Mouse (Mus musculus) midbrain, embryonic 15.5 days (tissue): ENCODE measurements around the gene 4933427D14Rik. TPM values are rescaled to one million over a fixed set of nuclear protein-coding genes. Genes with fewer than 3 reads are reported as not detected.
A peak's percentile ranks its signal among the peaks of the same experiment; 100 is the strongest.

Experiments
- ATAC-seq: fragments of 200-750 bp; cut with Nextera tagmentation; replicated peaks from 2 replicates; pipeline ENCODE4 v1.8.0; 2017; ENCODE audit warnings: moderate TSS enrichment
- H3K27ac ChIP-seq: fragments of 300-500 bp; sonication (generic); 2 replicates; pipeline ENCODE4 v1.5.1; 2015; ENCODE audit warnings: mild to moderate bottlenecking, inconsistent platforms
- H3K27me3 ChIP-seq: fragments of 300-500 bp; sonication (generic); replicated peaks from 2 replicates; pipeline ENCODE4 v1.6.1; 2015; ENCODE audit warnings: inconsistent platforms
- H3K36me3 ChIP-seq: fragments of 300-500 bp; sonication (generic); replicated peaks from 2 replicates; pipeline ENCODE4 v1.6.1; 2015; ENCODE audit warnings: inconsistent platforms
- H3K4me1 ChIP-seq: fragments of 300-500 bp; sonication (generic); 2 replicates; pipeline ENCODE4 v1.6.1; 2015; ENCODE audit warnings: inconsistent platforms
- H3K4me2 ChIP-seq: fragments of 300-500 bp; sonication (generic); 2 replicates; pipeline ENCODE4 v1.6.1; 2015; ENCODE audit warnings: inconsistent platforms, mild to moderate bottlenecking, moderate library complexity
- H3K4me3 ChIP-seq: fragments of 300-500 bp; sonication (generic); 2 replicates; pipeline ENCODE4 v1.5.1; 2015; ENCODE audit warnings: mild to moderate bottlenecking, inconsistent platforms
- H3K9ac ChIP-seq: fragments of 300-500 bp; sonication (generic); 2 replicates; pipeline ENCODE4 v1.6.1; 2015; ENCODE audit warnings: mild to moderate bottlenecking, inconsistent platforms
- H3K9me3 ChIP-seq: fragments of 300-500 bp; sonication (generic); 2 replicates; pipeline ENCODE4 v1.6.1; 2016; ENCODE audit warnings: inconsistent platforms
- WGBS: fragments of 180-500 bp; shearing (Covaris S2); methylation state at CpG from one replicate; pipeline ENCODE4 v1.1.7; 2015; ENCODE audit warnings: mixed read lengths; 5-methylcytosine and 5-hydroxymethylcytosine counted together
- polyA plus RNA-seq: library from polyadenylated mRNA; unstranded; fragments of >200 nt; fragmentation: Nextera tagmentation; extraction: Ambion mirVana; gene quantifications from 2 replicates; pipeline ENCODE4 v1.2.1, GENCODE M21; 2015

The 4933427D14Rik gene
- polyA plus RNA-seq, 1 experiment from 2014 or later: 26.0 TPM

DNA sequence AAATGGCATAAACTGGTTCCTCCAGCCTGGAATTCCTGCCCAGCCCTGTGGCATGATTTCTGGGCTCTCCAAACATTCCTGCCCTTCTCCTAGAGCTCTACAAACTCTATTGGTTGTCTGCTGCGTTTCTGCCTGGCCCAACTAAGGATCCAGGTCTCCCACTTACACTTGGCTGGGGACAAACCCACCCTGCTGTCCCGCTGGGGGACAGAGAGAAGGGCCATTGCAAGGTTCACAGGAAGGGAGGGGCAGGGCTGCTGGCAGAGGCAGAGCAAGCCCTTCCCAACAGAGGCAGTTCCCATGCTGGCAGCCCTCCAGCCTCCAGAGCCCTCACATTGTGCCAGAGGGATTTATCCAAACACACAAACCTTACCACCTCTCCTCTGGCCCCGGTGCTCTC is 75.0 kb downstream of the 4933427D14Rik start:
- ATAC-seq: no peak
- peaks cover 29% of the 10 kb centered on the region for H3K27me3 ChIP-seq
- peaks cover 36% of the 10 kb centered on the region for H3K4me1 ChIP-seq

GRCm38 (mm10) chr11:72131697-72132096 is 75.6 kb downstream of the 4933427D14Rik start:
- Histone ChIP-seq H3K27ac (no peak overlapping the region), H3K4me3 (no peak overlapping the region), H3K36me3 (no peaks in the 10 kb centered on the region), H3K9ac (no peak overlapping the region), H3K4me2 (no peak overlapping the region), H3K9me3 (no peaks in the 10 kb centered on the region), H3K4me1 (peaks cover 36% of the 10 kb centered on the region), H3K27me3 (peaks cover 24% of the 10 kb centered on the region)
- 86% methylated on average over 1 of the region's 1 CpGs for WGBS
- no peak for ATAC-seq

More for the DNA sequence above, 75.0 kb downstream of the 4933427D14Rik start:
- Histone ChIP-seq H3K36me3 (no peaks in the 10 kb centered on the region), H3K9me3 (no peaks in the 10 kb centered on the region), H3K4me3 (no peak overlapping the region), H3K27ac (no peak overlapping the region), H3K4me2 (no peak overlapping the region), H3K9ac (no peak overlapping the region)
- 24% methylated on average over 3 of the region's 3 CpGs for WGBS

DNA sequence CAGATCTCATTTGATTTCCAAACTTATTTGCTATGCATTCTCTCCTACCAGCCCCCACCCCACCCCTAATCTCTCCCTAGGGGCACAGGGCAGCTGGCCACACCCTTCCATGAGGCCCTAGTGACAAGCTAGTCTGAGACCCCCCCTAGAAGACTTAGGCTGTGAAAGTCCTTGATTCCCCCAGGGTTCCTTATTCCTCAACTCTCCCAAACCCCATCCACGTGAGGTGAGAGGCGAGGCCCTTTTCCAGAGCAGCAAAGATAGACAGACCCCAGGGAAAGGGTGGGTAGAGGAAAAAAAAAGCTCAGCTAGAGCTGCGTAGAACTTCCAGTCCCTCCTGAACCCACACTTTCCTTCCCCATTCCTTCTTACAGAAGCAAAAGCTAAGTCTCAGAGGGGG is 76.4 kb downstream of the 4933427D14Rik start:
- Histone ChIP-seq H3K9me3 (no peaks in the 10 kb centered on the region), H3K9ac (no peak overlapping the region), H3K27me3 (peaks cover 24% of the 10 kb centered on the region), H3K36me3 (no peaks in the 10 kb centered on the region), H3K4me2 (no peak overlapping the region), H3K4me1 (peaks cover 28% of the 10 kb centered on the region), H3K4me3 (no peak overlapping the region), H3K27ac (no peak overlapping the region)
- 75% methylated on average over 3 of the region's 3 CpGs for WGBS
- no peak for ATAC-seq

DNA sequence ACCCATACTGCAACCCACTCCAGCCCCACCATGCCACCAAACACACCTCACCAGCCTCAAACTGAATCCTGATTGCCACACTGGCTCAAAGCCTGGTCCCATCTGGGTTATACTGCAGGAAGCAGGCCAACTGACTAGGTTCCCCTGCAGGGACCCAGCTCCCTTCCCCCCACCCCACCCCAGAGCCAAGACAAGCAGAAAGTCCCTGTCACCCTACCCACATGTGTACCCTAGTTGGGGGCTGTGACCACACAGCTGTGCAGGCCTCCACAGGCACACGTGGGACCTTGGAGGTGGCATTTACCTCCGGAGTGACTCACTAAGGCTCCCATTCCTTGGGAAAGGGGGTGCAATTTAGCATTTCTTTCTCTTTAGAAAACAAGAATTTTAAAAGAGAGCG is 76.8 kb downstream of the 4933427D14Rik start:
- Histone ChIP-seq H3K4me1 (peaks cover 26% of the 10 kb centered on the region), H3K27me3 (peaks cover 24% of the 10 kb centered on the region), H3K9ac (no peak overlapping the region), H3K4me2 (no peak overlapping the region), H3K9me3 (no peaks in the 10 kb centered on the region), H3K4me3 (no peak overlapping the region), H3K27ac (no peak overlapping the region), H3K36me3 (no peaks in the 10 kb centered on the region)
- 74% methylated on average over 3 of the region's 3 CpGs for WGBS
- ATAC-seq: no peak

- Histone ChIP-seq H3K9ac (no peak overlapping the region), H3K9me3 (no peaks in the 10 kb centered on the region), H3K27ac (no peak overlapping the region), H3K4me1 (peaks cover 24% of the 10 kb centered on the region), H3K27me3 (peaks cover 23% of the 10 kb centered on the region), H3K4me3 (no peak overlapping the region), H3K36me3 (no peaks in the 10 kb centered on the region), H3K4me2 (peak overlapping the region; percentile 18; the same call in 1 of the 2 replicates)
- ATAC-seq: no peak
- 13% methylated on average over 11 of the region's 11 CpGs for WGBS
These were observed 77.2 kb downstream of the 4933427D14Rik start for GRCm38 (mm10) chr11:72130021-72130420.

GRCm38 (mm10) chr11:72129032-72129894 is 78.0 kb downstream of the 4933427D14Rik start:
- ATAC-seq: no peak
- Histone ChIP-seq H3K9ac (no peak overlapping the region), H3K4me1 (peaks cover 16% of the 10 kb centered on the region), H3K9me3 (no peaks in the 10 kb centered on the region), H3K4me3 (no peak overlapping the region), H3K36me3 (no peaks in the 10 kb centered on the region), H3K27ac (no peak overlapping the region), H3K27me3 (peaks cover 16% of the 10 kb centered on the region), H3K4me2 (no peak overlapping the region)
- 78% methylated on average over 8 of the region's 8 CpGs for WGBS

- H3K27me3 ChIP-seq: peaks cover under 1% of the 10 kb centered on the region; the same call in 1 of the 2 replicates
- 0 out of 2 replicates have a peak, but pooled peaks have one; percentile 4 for ATAC-seq
- no peaks in the 10 kb centered on the region for H3K9me3 ChIP-seq
- H3K4me1 ChIP-seq: peaks cover 13% of the 10 kb centered on the region
- H3K9ac ChIP-seq: no peak overlapping the region
- H3K4me3 ChIP-seq: no peak overlapping the region
- H3K4me2 ChIP-seq: no peak overlapping the region
- 74% methylated on average over 5 of the region's 5 CpGs for WGBS
- H3K27ac ChIP-seq: no peak overlapping the region
- no peaks in the 10 kb centered on the region for H3K36me3 ChIP-seq
These were observed 79.6 kb downstream of the 4933427D14Rik start for GRCm38 (mm10) chr11:72127450-72128189.

DNA sequence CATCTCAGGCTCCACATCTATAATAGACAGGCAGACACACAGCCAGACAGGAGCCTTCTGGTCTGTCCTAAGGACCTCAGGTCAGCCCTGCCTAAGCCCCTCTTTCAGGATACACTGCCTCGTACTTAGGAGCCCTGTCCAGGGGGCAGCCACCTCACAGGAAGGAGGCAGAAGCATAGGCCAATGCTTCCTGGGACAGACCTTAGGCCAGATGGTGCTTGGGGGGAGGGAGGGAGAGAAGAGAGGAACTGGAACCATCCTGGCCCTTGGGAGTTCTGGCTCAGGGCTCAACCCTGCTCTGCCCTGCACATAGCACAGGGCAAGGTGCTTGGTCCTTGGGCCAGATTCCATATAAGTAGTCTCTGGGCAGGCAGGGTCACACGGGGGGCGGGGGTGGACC is 81.5 kb downstream of the 4933427D14Rik start:
- Histone ChIP-seq H3K4me3 (no peak overlapping the region), H3K27ac (no peak overlapping the region), H3K4me1 (peaks cover 9% of the 10 kb centered on the region), H3K9ac (no peak overlapping the region), H3K36me3 (no peaks in the 10 kb centered on the region), H3K27me3 (no peaks in the 10 kb centered on the region), H3K4me2 (no peak overlapping the region), H3K9me3 (no peaks in the 10 kb centered on the region)
- WGBS: 76% methylated on average over 3 of the region's 3 CpGs
- no peak for ATAC-seq

- no peaks in the 10 kb centered on the region for H3K27me3 ChIP-seq
- no peak for ATAC-seq
- WGBS: 77% methylated on average over 4 of the region's 4 CpGs
- H3K36me3 ChIP-seq: no peaks in the 10 kb centered on the region
- H3K9me3 ChIP-seq: no peaks in the 10 kb centered on the region
- H3K4me2 ChIP-seq: no peak overlapping the region
- H3K27ac ChIP-seq: no peak overlapping the region
- H3K4me1 ChIP-seq: no peaks in the 10 kb centered on the region
- no peak overlapping the region for H3K4me3 ChIP-seq
- no peak overlapping the region for H3K9ac ChIP-seq
These were observed 83.7 kb downstream of the 4933427D14Rik start for GRCm38 (mm10) chr11:72123531-72123930.

GRCm38 (mm10) chr11:72120354-72120753 is 86.9 kb downstream of the 4933427D14Rik start:
- Histone ChIP-seq H3K27ac (no peak overlapping the region), H3K9me3 (no peaks in the 10 kb centered on the region), H3K27me3 (no peaks in the 10 kb centered on the region), H3K4me2 (no peak overlapping the region), H3K9ac (no peak overlapping the region), H3K4me1 (no peaks in the 10 kb centered on the region), H3K4me3 (no peak overlapping the region), H3K36me3 (no peaks in the 10 kb centered on the region)
- 93% methylated on average over 6 of the region's 6 CpGs for WGBS
- ATAC-seq: no peak

DNA sequence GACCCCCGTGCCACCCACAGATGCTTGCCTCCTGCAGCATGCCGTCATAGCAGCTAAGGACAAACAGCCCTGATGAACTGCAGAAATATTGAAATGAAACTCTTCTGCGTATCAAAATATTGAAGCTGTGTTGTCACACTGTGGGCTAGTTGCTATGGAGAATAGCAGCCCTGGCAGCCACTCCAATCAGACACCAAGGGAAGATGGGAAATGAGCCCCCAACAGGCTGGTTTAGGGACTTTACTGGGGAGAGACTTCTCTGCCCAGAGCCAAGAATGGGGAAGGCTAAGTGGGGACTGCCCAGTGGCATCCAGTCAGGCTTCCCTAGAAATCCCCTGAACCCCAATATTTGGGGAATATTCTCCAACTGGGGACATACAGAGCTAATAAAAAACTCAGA is 88.6 kb downstream of the 4933427D14Rik start:
- no peaks in the 10 kb centered on the region for H3K4me1 ChIP-seq

GRCm38 (mm10) chr11:72113296-72113695 is 94.0 kb downstream of the 4933427D14Rik start:
- WGBS: 65% methylated on average over 4 of the region's 4 CpGs
- no peaks in the 10 kb centered on the region for H3K27me3 ChIP-seq
- ATAC-seq: no peak
- no peak overlapping the region for H3K9ac ChIP-seq
- H3K27ac ChIP-seq: no peak overlapping the region
- H3K9me3 ChIP-seq: no peaks in the 10 kb centered on the region
- no peaks in the 10 kb centered on the region for H3K36me3 ChIP-seq
- H3K4me1 ChIP-seq: no peaks in the 10 kb centered on the region
- H3K4me3 ChIP-seq: no peak overlapping the region
- no peak overlapping the region for H3K4me2 ChIP-seq

More for the DNA sequence above, 88.6 kb downstream of the 4933427D14Rik start:
- no peak overlapping the region for H3K4me3 ChIP-seq
- H3K27ac ChIP-seq: no peak overlapping the region
- H3K9ac ChIP-seq: no peak overlapping the region
- WGBS: 90% methylated on average over 3 of the region's 3 CpGs
- ATAC-seq: no peak
- H3K9me3 ChIP-seq: no peaks in the 10 kb centered on the region
- H3K36me3 ChIP-seq: no peaks in the 10 kb centered on the region
- H3K27me3 ChIP-seq: no peaks in the 10 kb centered on the region
- no peak overlapping the region for H3K4me2 ChIP-seq
